Mouse (Mus musculus) cortical plate, adult 2 months (tissue): ENCODE data around the gene Stk38l. TPM values are rescaled to one million over a fixed set of nuclear protein-coding genes. Genes with fewer than 3 reads are reported as not detected.

Source experiments
- H3K27ac ChIP-seq: fragments of 200-500 bp; 2 replicates; pipeline ENCODE4 v1.5.1; 2012; ENCODE audit warnings: low read length, control low read depth, inconsistent platforms; ENCODE audit not compliant: insufficient read depth
- H3K4me1 ChIP-seq: fragments of 200-500 bp; 2 replicates; pipeline ENCODE4 v1.6.1; 2011; ENCODE audit warnings: low read length; ENCODE audit not compliant: control insufficient read depth, insufficient read depth
- H3K4me3 ChIP-seq: fragments of 200-500 bp; 2 replicates; pipeline ENCODE4 v1.5.1; 2011; ENCODE audit warnings: mild to moderate bottlenecking, low read length, control low read depth; ENCODE audit not compliant: insufficient read depth
- CTCF ChIP-seq: fragments of 200-500 bp; IDR thresholded peaks from 2 replicates; pipeline ENCODE4 v1.5.1; 2011; ENCODE audit warnings: mild to moderate bottlenecking, control low read depth, low read length; ENCODE audit not compliant: insufficient read depth; ENCODE audit errors: extremely low read depth
- POLR2A ChIP-seq: fragments of 200-500 bp; IDR thresholded peaks from 2 replicates; pipeline ENCODE4 v1.6.1; 2011; ENCODE audit warnings: mild to moderate bottlenecking, low read length, control low read depth; ENCODE audit not compliant: insufficient read depth; ENCODE audit errors: extremely low read depth
- polyA plus RNA-seq: library from polyadenylated mRNA; depleted of rRNA; stranded (reverse); fragments of >200 nt; gene quantifications from 2 replicates; pipeline ENCODE4 v1.2.3, GENCODE M21; 2012

Gene Stk38l
- polyA plus RNA-seq, 1 experiment, result 14.6 TPM

DNA sequence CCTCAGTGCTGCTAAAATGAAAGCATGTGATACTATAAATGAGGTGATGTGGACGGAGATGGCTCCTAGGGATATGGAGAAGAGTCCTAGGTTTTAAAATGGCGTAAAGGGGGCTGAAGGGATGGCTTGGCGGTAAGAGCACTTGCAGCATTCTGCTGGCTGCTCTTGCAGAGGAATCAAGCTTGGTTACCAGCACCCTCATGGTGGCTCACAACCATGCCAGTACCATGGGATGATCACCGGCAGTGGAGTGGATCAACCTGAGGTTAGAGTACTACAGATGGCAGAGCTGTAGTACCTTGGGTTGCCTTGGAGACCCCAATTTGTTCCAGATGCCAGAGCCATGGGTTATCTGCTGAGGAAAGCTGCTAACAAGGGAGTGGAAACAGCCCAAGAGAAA is 26.4 kb upstream of the Stk38l start:
- TF ChIP-seq CTCF, result no peak
- TF ChIP-seq POLR2A, result no peak
- no peak overlapping the region for H3K4me3 ChIP-seq
- H3K4me1 ChIP-seq, result no peaks in the 10 kb centered on the region
- H3K27ac ChIP-seq, result no peak overlapping the region

GRCm38 (mm10) chr6:146700461-146700860 is 24.3 kb upstream of the Stk38l start:
- no peaks in the 10 kb centered on the region for H3K4me1 ChIP-seq
- H3K27ac ChIP-seq, result no peak overlapping the region
- TF ChIP-seq POLR2A, result no peak
- TF ChIP-seq CTCF, result no peak

GRCm38 (mm10) chr6:146702126-146702881 is 22.5 kb upstream of the Stk38l start:
- Histone ChIP-seq H3K4me1 (no peaks in the 10 kb centered on the region), H3K27ac (no peak overlapping the region), H3K4me3 (no peak overlapping the region)
- TF ChIP-seq POLR2A, result no peak
- no peak for TF ChIP-seq CTCF

More at GRCm38 (mm10) chr6:146700461-146700860, 24.3 kb upstream of the Stk38l start:
- no peak overlapping the region for H3K4me3 ChIP-seq

GRCm38 (mm10) chr6:146703351-146703750 is 21.4 kb upstream of the Stk38l start:
- Histone ChIP-seq H3K4me1 (no peaks in the 10 kb centered on the region), H3K4me3 (no peak overlapping the region), H3K27ac (no peak overlapping the region)
- TF ChIP-seq POLR2A (no peak), CTCF (no peak)

GRCm38 (mm10) chr6:146705631-146706030 is 19.2 kb upstream of the Stk38l start:
- Histone ChIP-seq H3K4me1 (no peaks in the 10 kb centered on the region), H3K4me3 (no peak overlapping the region), H3K27ac (no peak overlapping the region)
- no peak for TF ChIP-seq CTCF
- TF ChIP-seq POLR2A, result no peak

DNA sequence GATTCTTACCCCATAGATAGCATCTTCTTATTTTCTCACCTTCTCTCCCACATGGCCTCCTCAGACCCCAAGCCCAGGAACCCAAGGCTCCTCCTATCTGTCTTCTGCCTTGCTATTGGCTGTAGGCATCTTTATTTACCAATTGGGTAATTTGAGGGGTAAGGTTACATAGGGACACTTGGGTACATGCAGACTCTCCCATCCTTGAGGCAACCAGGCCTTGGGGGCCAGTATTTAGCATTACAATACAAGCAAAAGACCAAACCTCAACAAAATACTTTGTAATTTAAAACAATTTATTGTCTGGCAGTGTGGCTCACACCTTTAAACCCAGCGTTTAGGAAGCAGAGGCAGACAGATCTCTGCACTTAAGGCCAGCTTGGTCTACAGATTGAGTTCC is 5.2 kb upstream of the Stk38l start:
- Histone ChIP-seq H3K27ac (no peak overlapping the region), H3K4me3 (no peak overlapping the region), H3K4me1 (no peaks in the 10 kb centered on the region; the same call in 1 of the 2 replicates)
- TF ChIP-seq POLR2A (no peak), CTCF (no peak)

- H3K27ac ChIP-seq, result no peak overlapping the region
- no peak overlapping the region for H3K4me3 ChIP-seq
- TF ChIP-seq CTCF, result no peak
- H3K4me1 ChIP-seq, result no peaks in the 10 kb centered on the region; the same call in 1 of the 2 replicates
Measured at GRCm38 (mm10) chr6:146723805-146724204, 990 bp upstream of the Stk38l start.

- Histone ChIP-seq H3K4me3 (peak overlapping the region; percentile 100), H3K4me1 (no peaks in the 10 kb centered on the region; the same call in 1 of the 2 replicates), H3K27ac (peak overlapping the region; percentile 93)
- no peak for TF ChIP-seq POLR2A
- TF ChIP-seq CTCF, result no peak
Measured at GRCm38 (mm10) chr6:146725384-146725791, 593 bp downstream of the Stk38l start.

- TF ChIP-seq CTCF (no peak), POLR2A (no peak)
- H3K4me3 ChIP-seq, result no peak overlapping the region
- H3K27ac ChIP-seq, result no peak overlapping the region
- H3K4me1 ChIP-seq, result peaks cover 13% of the 10 kb centered on the region; the same call in 1 of the 2 replicates
Measured at GRCm38 (mm10) chr6:146731031-146731430, 6.2 kb downstream of the Stk38l start.

DNA sequence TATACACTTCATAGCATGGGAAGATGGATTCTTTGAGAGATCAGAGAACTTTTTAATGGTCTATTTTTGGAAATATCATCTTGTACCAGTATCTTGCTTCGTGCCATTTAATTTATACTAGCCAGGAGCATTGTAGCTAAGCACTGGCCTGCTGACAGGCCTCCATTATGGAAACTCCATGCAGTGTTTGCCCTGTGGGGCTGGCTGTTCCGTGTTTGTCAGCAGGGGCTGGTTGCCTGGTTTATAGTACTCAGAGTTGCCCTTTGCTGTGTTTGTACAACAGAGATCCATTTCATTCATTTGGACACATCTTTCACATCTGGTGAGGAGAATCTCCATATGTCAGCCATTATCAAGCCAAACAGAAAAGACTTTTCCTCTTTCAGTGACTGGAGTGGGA is 6.9 kb downstream of the Stk38l start:
- Histone ChIP-seq H3K4me3 (no peak overlapping the region), H3K4me1 (peaks cover 14% of the 10 kb centered on the region; the same call in 1 of the 2 replicates), H3K27ac (no peak overlapping the region)
- TF ChIP-seq CTCF (no peak), POLR2A (no peak)

DNA sequence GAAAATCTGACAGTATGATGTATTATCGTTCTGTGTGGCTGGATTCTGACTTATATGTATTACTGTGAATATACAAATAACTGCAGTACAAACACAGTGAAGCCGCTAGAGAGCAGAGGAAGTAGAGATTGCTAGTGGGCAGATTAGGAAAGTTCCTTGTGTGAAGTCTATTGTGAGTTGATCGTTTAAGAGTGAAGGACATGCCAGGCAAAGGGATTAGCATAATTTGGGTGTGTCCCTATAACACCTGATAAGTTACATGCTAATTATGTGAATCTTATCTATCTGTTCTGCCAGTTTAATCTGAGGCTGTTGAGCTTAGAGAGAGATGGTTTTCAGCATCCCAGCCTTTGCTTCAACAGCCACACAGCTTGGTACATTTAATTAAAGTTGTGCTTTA is 7.4 kb downstream of the Stk38l start:
- H3K27ac ChIP-seq, result no peak overlapping the region
- peaks cover 14% of the 10 kb centered on the region; the same call in 1 of the 2 replicates for H3K4me1 ChIP-seq
- TF ChIP-seq POLR2A (no peak), CTCF (no peak)
- no peak overlapping the region for H3K4me3 ChIP-seq
